Mouse (Mus musculus) CD4-positive, CD25-positive, alpha-beta regulatory T cell, adult 2 months (primary cell): Measurements from ENCODE around the gene P2ry14.
"Not testable (repeated sequence)": the region's sequence is repeated elsewhere in the genome, so short reads cannot be mapped to it uniquely, and the experiment has no call there.

Experiments
- DNase-seq: peaks from one replicate; pipeline ENCODE4 v3.0.0-alpha.2; 2012; ENCODE audit warnings: low read depth, low spot score

Gene P2ry14

GRCm38 (mm10) chr3:59109834-59110233 is 43.6 kb downstream of the P2ry14 start:
- DNase-seq, result not testable (repeated sequence)

DNA sequence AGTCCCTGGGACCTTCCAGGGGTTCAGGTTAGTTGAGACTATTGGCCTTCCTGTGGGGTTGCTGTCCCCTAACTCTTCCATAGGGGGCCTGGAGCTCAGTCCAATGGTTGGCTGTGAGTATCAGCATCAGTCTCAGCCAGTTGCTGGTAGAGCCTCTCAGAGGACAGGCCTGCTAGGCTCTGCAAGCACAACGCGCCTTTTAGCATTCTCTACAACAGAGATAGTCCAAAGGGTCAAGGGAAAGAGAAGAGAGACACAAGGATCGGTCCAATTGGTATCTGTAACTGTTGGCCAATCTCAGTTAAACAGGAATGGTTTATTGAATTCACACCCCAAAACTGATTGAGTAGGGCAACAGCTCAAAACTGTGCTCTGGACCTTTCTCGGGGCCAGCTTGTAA is 46.0 kb downstream of the P2ry14 start:
- DNase-seq, result no peak

GRCm38 (mm10) chr3:59104462-59104861 is 49.0 kb downstream of the P2ry14 start:
- no peak for DNase-seq

- no peak for DNase-seq
Measured at GRCm38 (mm10) chr3:59102146-59102545, 51.3 kb downstream of the P2ry14 start.

- peak; percentile 78 for DNase-seq
Measured at GRCm38 (mm10) chr3:59101218-59101986, 52.0 kb downstream of the P2ry14 start, which contains the start of gene Gpr171. Gpr171 (minus strand) TSS chr3:59101821.

GRCm38 (mm10) chr3:59098540-59098939 is 54.9 kb downstream of the P2ry14 start:
- DNase-seq, result no peak

- no peak for DNase-seq
Measured at GRCm38 (mm10) chr3:59097421-59097820, 56.0 kb downstream of the P2ry14 start.

DNA sequence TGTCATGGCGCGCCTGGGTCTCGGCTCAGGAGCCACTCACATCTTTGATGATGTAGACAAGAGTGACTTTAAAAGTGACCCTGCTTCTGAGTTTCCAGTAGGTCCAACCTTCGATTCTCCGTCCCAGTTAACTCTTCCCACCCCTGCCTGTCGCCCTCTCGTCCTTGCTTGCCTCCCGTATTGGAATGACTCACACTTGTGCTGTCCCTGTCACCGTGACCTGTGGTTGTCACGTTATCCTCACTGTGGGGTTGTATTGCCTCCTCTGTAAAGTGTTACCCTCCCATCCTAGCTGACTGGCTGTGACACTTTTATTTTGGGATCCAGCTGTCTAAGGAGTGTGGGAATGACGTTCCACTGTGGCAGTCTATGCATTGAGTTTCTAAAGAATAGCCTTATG is 60.7 kb downstream of the P2ry14 start:
- no peak for DNase-seq

GRCm38 (mm10) chr3:59080919-59081318 is 72.5 kb downstream of the P2ry14 start:
- peak; percentile 70 for DNase-seq

DNA sequence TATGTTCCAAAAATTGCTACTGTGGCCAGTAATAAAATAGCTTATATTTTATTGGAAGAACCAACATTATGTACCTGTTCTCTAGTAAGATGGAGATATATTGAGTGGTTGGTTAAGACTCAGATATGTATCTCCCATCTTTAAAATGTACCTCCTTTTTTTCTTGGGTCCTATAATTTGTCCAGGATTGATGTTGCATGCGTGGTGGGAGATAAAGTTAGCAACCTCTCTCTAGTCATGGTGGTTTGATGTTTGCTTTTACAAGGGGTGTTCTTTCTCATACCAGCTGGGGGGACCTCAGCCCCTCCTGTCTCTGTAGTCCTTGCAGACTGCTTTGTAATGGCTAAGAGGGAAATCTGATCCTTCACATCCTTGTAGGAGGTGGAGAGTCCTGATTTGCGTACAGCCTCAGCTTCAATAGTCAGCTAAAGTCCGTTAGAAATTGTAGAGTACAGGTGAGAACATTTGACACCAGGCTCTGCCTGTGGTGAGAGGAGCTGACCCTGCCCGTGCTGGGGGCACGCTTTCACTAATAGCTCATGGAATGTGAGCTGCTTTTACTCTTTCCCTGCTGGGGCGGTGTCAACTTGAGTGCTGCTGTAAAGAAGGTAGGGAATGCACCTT is 73.0 kb downstream of the P2ry14 start:
- no peak for DNase-seq

- peak; percentile 90 for DNase-seq
Measured at GRCm38 (mm10) chr3:59079327-59079726, 74.1 kb downstream of the P2ry14 start.

GRCm38 (mm10) chr3:59078585-59078984 is 74.8 kb downstream of the P2ry14 start:
- no peak for DNase-seq

DNA sequence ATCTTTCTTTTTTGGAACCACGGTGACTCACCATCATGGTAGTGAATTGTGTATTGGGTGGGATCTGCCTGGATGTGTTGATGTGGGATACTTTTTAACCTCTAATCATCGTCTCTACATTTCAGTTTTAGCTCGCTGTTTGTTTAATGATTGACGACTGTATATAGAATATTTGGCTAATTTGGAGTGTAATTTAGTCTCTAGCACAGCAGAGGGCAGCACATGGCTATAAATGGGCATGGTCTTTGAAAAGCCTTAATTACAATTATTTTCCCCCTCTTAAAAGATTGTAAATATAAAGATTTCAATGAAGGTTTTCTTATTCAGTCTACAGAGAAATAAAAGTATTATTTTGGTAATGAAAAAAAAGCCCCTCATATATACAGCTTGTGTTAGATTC is 76.1 kb downstream of the P2ry14 start:
- DNase-seq, result peak; percentile 67

DNA sequence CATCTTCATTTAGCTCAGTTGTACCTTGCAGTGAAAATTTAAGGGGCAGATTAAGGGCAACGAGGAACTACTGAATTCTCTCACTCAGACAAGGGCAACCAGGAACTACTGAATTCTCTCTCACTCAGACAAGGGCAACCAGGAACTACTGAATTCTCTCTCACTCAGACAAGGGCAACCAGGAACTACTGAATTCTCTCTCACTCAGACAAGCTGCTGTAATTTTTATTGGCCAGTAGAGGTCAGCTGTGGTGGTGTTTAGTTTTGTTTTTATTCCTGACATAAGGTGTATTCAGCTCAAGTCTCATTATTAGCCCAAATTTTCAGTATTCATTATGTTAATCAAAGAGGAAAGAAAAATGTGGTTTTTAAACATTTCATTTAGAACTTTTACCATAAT is 84.3 kb downstream of the P2ry14 start:
- DNase-seq, result not testable (repeated sequence)

- DNase-seq, result no peak
Measured at GRCm38 (mm10) chr3:59066558-59067294, 86.7 kb downstream of the P2ry14 start.

- DNase-seq, result no peak
Measured at GRCm38 (mm10) chr3:59065937-59066336, 87.5 kb downstream of the P2ry14 start.
